Mouse (Mus musculus) C2C12 (cell line): ENCODE results near the gene Qrich1.

Experiments
- CEBPB ChIP-seq: IDR thresholded peaks from one replicate; pipeline ENCODE4 v1.6.1; 2011; ENCODE audit warnings: low read depth, mild to moderate bottlenecking, control low read depth, moderate library complexity
- CTCF ChIP-seq: IDR thresholded peaks from one replicate; pipeline ENCODE4 v1.5.1; 2011; ENCODE audit not compliant: control insufficient read depth, insufficient read depth, insufficient read length

GRCm38 (mm10) chr9:108563671-108564070 lies 47.1 kb downstream of the Qrich1 start:
- TF ChIP-seq CEBPB (no peak), CTCF (no peak)
